Mouse (Mus musculus) bone marrow macrophage, adult 2 months (primary cell): Measurements from ENCODE around the gene Cdk2.

Source experiments
- CTCF ChIP-seq: IDR thresholded peaks from 2 replicates; pipeline ENCODE4 v1.5.1; 2012; ENCODE audit warnings: low read depth, mild to moderate bottlenecking, low read length, moderate library complexity
- POLR2A ChIP-seq: IDR thresholded peaks from 2 replicates; pipeline ENCODE4 v1.6.1; 2012; ENCODE audit warnings: mild to moderate bottlenecking, low read depth, low read length, borderline replicate concordance

DNA sequence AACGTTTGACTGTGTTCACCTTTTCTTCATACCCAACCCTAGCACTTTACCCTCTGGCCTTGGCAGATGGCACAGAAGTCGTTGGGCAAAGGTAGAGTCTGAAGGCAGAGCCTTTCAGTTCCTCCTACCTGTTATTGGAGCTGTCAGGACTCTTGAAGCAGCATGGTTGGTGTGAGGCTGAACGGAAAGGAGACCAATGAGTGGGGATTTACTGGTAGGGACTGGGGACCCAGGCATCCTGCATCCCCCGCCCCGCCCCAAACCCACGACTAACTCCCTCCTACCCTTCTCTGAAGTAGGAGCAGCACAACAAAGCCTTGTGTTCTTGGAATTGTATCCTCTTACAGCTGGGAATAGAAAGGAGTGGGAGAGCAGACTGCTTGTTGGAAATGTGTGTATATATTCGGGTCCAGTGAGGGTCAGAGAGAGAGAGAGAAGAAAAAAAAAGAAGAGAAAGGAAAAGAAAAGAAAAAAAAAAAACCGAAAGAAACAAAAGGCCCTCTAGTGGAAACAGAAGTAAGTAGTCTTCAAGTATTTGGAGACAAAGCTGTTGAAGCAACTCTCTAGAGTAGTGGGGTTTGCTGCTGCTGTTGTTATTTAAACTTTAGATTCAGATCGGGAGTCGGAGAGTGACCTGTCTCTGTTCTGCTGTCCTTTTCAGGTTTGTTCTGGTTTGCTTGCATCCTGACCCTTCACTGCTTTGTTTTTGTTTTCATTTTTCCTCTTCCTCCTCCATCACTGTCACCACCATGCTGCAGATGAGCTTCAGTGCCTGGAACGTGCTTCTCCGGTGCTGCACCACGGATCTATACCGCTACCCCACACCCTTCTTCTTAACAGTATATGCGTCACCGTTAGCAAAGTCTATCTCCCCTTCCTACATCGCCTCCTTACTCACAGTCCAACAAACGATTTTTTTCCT lies 40.1 kb upstream of the Cdk2 start, which contains the start of gene Dgka:
- no peak for TF ChIP-seq CTCF
- no peak for TF ChIP-seq POLR2A
